Mouse (Mus musculus) brain, embryonic 14.5 days (tissue): ENCODE results near the gene Hmg20a. TPM values are rescaled to one million over a fixed set of nuclear protein-coding genes. Genes with fewer than 3 reads are reported as not detected.

Experiments
- DNase-seq: peaks from one replicate; pipeline ENCODE4 v3.0.0-alpha.2; 2011; ENCODE audit warnings: low read depth
- CTCF ChIP-seq: fragments of 200-500 bp; IDR thresholded peaks from 2 replicates; pipeline ENCODE4 v1.5.1; 2012; ENCODE audit warnings: inconsistent platforms, mild to moderate bottlenecking, moderate library complexity, borderline replicate concordance; ENCODE audit not compliant: insufficient read depth, insufficient read length; ENCODE audit errors: extremely low read depth
- POLR2A ChIP-seq: fragments of 200-500 bp; IDR thresholded peaks from 2 replicates; pipeline ENCODE4 v1.6.1; 2012; ENCODE audit warnings: mild to moderate bottlenecking, inconsistent platforms, borderline replicate concordance; ENCODE audit not compliant: poor library complexity, insufficient read depth, insufficient read length, severe bottlenecking; ENCODE audit errors: extremely low read depth
- polyA plus RNA-seq: library from polyadenylated mRNA; depleted of rRNA; stranded (reverse); fragments of >200 nt; gene quantifications from 2 replicates; pipeline ENCODE4 v1.2.3, GENCODE M21; 2012; rRNA removed

Hmg20a gene
- 84.9 and 96.5 TPM in 2 replicates for polyA plus RNA-seq

DNA sequence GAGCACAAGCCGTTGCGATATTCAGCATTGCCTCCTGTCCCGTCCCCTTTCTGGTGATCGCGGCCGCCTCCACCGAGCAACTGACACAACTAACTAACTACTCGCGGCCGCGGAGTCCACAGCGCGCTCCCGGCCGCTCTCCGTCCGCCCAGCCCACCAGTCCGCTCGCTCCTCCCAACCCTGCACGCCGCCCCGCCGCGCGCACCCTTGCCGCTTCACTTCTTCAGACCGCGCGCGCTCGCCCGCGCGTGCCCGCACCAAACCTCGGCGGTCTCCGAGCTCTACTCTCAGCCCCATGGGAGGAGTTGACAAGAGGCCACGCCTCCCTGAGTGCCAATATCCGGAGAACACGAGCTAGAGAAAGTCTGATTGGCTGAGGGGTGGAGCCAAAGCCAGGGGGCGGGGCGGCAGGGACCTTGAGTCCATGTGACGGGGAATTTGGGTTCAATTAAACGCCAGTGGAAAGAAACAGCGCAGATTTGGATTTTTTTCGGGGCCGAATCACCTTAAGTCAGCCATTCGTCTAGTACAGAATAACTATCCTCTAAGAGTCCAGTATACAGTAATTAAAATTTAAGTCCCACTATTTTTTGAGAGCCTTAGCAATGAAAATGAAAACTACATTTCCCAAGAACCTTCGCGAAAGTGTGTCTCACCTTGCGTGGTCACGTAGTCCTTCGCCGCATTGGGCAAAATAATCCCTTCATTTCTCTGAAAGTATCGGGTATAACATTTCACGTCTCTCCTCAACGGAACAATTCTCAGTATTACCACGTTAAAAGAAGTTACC, at the start of gene Hmg20a, which contains the start of gene Peak1:
Gene Hmg20a (plus strand): TSS at position 662 of the 790 bp plus-strand sequence.
Gene Peak1 (minus strand): TSS at position 120 of the 790 bp plus-strand sequence.
- TF ChIP-seq POLR2A (peak; percentile 61; the same call in 1 of the 2 replicates), CTCF (no peak)
- peak; percentile 100 for DNase-seq

DNA sequence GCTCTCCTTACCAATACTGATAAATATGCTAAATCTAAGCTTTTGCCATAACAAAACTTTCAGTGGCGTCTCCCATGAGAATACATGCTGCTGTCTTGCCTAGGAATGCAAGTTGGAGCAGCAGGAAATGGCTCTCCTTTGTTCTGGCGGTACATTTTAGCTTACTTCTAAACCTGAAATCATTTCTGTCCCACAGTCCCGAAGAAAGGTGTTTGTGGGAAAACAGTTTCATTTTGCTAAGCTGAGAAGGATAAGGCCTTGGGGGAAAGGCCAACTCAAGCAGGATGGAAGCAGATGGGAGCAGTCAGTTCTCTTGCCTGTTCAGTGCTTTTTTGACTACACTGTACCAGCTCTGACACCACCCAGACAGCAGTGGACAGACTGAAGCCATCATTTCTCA, 49.6 kb upstream of the Hmg20a start:
- TF ChIP-seq CTCF (no peak), POLR2A (no peak)
- no peak for DNase-seq

DNA sequence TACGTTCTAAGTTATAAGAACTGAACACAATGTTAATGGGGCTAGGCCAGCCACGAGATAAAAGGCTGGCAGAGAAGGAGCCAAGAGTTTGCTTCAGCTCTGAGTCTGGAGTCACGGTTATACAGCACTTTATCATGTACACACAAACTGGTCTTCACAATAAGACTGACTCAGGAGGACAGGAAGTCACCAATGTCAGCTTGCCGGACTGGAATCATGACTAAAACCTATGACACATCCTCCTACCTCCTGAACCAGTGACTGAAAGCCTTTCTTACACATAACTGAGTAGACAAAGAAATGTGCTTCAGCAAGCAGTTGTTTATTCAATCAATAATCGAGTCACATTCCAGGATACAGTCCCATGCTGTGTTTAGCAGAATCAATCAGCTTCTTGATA, 47.7 kb upstream of the Hmg20a start:
- DNase-seq = peak; percentile 3
- TF ChIP-seq POLR2A (no peak), CTCF (no peak)

DNA sequence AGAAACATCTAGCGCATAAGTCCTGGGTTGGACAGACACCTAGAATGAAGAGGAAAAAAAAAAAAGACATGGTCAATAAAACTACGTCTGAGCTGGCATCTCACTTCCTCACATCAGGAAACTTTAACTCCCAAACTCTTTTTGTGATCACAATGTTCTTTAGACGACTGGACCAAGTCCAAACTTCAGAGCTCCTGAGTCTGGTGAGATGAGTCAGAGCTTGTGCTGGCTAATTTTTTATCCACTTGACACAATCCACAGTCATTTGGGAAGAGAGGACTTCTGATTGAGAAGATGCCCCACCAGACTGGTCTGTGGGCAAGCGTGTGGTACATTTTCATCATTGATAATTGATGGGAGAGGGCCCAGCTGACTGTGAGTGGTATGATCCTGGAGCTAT, 44.0 kb upstream of the Hmg20a start:
- no peak for DNase-seq
- TF ChIP-seq POLR2A = no peak
- no peak for TF ChIP-seq CTCF

DNA sequence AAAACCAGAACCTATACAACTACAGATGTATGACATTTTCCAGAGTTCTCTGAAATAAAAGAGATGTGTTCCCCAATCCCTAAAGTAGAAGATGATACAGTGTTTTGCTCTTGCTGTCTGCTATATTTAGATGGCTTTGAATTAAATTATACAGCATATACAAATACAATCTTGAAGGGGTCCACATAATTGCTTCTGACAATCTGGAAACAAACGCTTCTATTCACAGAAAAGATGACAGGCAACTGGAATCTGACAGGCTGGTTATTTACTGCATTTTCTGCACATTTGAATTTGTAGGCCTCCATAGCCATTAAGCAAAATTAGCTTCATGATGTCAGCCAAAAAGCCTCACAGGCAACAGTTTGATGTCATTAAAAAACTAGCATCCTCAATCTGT, 35.6 kb upstream of the Hmg20a start:
- peak; percentile 78 for DNase-seq
- TF ChIP-seq CTCF (no peak), POLR2A (no peak)

DNA sequence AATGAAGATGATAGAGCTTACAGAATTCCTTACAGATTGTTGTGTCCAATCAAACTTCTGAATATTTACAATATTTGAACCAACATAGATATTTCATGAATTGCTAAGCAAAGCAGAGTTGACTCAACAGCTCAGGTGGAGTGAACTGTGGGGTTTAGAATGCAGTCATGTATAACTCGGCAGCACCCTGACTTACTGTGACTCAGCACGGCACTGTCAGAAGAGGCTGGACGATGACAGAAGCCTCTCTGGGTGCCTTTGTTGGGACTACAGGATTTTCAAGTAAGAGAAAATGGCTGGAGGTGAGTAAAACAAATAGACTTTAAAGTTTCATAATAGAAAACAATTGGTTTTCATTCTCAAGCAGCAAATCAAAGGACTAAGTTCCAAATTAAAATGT, 25.6 kb upstream of the Hmg20a start:
- DNase-seq = no peak
- no peak for TF ChIP-seq POLR2A
- no peak for TF ChIP-seq CTCF

DNA sequence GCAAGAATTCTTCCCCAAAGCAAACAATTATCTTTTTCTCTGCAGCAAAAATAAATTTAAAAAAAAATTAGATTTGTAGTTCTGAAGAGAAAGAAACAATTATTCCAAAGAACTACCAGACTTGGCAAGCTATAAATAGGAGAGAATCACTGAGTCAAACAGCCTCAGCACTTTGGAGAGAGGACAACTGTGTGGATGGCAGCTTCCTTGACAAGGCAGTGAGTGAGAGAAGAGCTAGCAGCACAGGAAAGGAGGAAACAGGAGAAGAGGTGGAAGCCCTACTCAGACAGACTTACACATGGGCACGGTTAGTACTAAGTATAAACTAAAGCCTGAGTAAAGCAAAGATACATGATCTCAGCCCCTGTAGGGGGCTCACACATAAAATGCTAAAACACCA, 22.1 kb upstream of the Hmg20a start:
- DNase-seq = no peak
- no peak for TF ChIP-seq POLR2A
- TF ChIP-seq CTCF = no peak

DNA sequence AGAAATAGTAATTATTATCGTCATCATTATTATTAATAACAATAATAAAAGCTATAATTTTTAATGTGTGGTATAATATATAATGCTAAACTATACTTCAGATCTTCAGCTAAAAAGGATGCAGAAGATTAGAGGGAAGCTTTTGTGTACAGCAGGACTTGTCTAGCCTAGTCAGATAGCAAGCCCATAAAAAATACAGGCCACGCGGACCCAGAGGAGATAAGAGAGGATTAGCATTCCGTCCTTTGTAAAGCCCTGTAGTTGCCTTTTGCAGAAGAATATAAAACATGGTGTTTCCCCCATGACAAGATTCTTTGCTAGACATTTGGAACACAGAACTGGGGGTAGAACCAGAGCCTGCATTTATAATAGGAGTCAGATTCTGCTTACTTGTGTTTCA, 13.8 kb upstream of the Hmg20a start:
- TF ChIP-seq POLR2A (no peak), CTCF (no peak)
- no peak for DNase-seq

DNA sequence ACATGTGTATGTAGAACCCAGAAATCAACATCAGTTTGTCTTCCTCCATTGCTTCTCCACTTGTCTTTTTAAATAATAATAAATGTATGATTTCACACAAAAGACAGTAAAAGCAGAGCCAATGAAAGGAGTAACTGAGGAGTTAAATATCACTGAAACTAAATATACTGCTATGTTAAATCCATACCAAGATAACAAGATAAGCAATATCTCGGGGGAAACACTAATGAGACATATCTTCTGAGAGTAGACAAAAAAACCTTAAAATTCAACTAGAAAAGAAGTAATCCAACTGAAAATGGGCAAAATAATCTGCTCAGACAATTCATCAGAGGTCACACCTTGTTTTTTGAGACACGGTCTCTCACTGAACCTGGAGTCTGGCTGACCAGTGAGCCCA, 8.5 kb upstream of the Hmg20a start:
- DNase-seq = no peak
- TF ChIP-seq CTCF = no peak

DNA sequence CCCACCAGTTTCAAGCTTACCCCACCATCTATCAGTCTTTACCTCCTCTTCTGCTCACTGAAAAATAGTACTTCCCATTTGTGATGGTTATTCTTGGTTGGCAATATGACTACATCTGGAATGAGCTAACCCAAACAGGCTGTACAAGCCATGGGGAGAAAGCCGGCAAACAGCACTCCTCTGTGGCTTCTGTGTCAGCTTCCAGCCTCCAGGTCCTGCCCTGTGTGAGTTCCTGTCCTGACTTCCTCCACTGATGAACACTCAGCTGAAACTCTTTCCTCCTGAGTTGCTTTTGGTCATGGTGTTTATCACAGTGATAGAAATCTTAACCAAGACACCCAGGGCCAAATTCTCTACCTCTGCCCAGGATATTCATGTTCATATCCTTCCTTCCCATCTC, 5.7 kb upstream of the Hmg20a start:
- no peak for DNase-seq
- no peak for TF ChIP-seq POLR2A
- no peak for TF ChIP-seq CTCF

DNA sequence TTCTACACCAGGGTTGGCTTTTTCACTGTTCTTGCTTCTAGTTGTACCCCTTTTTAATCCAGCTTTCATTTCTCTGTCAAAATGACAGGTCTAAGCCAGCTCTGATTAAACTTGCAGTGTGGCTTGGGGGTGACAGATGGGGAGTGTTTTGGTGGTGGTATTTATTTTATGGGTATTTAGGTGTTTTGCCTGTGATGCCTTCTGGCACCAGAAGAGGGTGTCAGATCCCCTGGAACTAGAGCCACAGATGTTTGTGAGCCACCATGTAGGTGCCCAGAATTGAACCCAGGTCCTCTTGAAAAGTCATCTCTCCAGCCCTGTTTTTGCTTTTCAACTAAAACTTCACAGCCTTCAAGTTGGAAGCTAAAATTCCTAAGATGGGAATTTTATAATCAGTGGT, 4.1 kb upstream of the Hmg20a start:
- TF ChIP-seq POLR2A = no peak
- no peak for TF ChIP-seq CTCF
- DNase-seq = no peak

DNA sequence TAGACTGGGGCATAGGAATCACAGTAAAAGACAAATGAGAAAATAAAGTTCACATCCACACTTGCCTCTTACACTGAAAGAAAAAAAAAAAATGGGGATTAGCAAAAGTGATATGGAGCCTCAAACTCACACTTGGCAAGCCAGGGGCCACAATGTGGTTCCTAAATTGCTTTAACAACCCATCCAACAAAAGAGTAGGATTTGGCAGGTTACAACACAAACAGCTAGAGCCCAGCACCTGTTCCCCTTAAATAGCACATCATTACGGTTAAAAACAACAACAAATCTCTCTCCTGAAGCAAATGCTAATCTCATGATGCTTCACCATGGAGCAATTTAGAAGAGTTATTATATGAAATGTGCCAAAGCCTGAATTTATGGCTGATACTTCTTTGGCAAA, 3.0 kb upstream of the Hmg20a start:
- DNase-seq = peak; percentile 18

More for the DNA sequence above, 3.0 kb upstream of the Hmg20a start:
- TF ChIP-seq CTCF (no peak), POLR2A (no peak)
